Mouse (Mus musculus) kidney, adult 18-20 months (tissue): ENCODE measurements at regions not wholly inside any gene's neighbourhood (a gene's known extent, or its start where the extent isn't known, plus 50 kb on each side); places are given as distances from the start of the nearest gene placed in this dataset.

Source experiments
- DNase-seq: peaks from one replicate; pipeline ENCODE4 v3.0.0; 2021

- DNase-seq: no peak
Observed at GRCm38 (mm10) chr4:12837097-12837426, 665.2 kb upstream of the Fam92a start.

DNA sequence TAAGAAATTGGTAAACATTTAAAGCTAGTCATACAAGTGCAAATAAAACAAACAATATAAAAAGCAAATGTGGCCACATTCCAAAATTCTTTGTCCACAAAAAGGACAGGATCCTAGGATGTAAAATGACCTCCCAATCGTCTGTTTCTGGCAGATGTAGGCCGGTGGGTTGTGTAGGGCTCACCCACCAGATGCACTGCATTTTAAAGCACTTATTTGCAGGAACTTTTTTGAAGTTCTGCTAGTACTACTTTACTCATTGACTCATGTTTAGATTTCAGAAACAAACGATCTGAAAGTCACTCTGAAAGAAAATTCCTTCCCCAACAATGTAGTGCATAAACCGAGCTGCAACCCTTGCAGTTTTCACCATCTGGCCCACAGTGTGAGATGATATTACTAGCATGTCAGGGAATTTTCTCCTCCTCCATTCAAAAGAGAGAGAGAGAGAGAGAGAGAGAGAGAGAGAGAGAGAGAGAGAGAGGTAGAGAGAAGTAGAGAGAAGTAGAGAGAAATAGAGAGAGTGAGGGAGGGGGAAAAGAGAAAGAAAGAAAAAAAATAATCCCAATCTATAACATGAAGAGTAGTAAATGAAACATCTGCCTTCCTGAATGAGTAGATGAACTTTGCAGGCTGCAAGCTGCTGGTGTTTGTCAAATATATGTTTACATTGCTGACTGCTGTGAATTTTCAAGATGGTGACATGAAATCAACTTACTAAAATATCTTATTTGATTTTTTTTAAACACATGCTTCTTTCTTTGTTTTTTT lies 664.7 kb upstream of the Fam92a start:
- no peak for DNase-seq

- no peak for DNase-seq
Observed at GRCm38 (mm10) chr4:12826419-12826818, 654.6 kb upstream of the Fam92a start.

DNA sequence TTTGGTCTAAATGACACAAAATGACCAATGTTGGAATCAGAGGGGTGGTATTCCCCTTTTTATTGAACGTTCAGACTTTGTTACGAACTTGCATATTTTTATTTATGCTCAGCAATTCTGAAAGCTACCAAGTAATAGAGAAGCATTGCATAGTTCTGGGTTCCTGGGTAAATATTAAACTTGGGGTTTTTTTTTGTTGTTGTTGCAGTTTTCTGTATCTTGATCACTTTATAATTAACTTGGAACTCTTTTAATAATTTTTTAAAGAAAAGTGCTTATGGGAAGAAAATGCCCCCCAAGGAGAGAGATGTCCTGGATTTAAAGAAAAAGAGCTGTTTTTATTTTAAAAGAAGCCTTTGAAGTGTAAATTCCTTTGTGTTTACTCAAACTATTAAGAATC lies 642.4 kb upstream of the Fam92a start:
- DNase-seq: no peak

DNA sequence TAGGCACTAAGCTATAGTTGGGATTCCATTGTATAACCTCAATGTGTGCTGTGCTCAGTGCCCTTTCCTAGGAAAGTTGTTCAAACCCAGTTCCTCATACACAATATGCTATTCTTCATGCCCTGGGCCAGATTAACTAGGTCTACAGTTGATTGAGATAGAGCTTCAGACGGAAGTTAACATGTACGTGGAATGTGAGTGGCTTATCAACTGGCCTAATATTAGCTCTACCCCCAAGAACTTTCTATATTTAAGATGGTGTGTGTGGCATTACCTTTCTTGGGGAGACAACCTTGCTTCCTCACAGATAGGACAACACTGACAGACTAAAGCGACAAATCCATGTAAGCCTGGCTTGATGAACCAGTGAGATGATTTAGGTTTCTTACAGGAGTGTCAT lies 629.4 kb upstream of the Fam92a start:
- DNase-seq: no peak

GRCm38 (mm10) chr4:12799564-12799963 lies 627.7 kb upstream of the Fam92a start:
- no peak for DNase-seq

DNA sequence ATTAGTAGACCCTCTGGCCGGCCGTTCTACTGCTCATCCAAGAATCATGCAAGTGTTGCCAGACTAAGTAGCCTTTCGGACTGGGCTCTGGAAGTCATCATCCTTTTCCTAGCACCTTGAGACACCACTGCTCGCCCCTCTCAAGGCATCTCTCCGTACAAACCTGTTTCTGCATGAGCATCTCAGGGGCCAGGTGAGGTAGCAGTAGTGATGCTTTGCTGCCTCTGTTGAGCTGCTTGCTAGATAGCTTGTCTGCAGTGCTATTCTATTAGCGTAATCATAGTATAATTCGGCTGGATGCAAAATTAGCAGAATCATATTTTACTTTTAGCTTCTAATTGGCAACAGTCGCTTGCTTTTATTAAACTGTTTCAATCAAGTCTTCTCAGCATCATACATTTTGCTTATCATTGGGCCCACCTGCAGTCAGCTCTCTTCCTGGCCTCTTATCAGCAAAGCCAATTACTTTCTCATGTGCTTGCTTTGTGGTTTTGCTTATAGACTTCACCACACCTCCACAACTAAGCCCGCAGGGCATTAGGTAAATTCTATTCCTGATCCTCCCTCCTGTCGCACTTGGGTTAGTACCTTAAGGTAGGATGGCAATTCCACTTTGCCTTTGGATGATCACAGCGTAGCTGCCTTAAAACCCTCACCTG lies 621.1 kb upstream of the Fam92a start:
- no peak for DNase-seq

- DNase-seq: no peak
Observed at GRCm38 (mm10) chr4:12791786-12792674, 620.2 kb upstream of the Fam92a start.

DNA sequence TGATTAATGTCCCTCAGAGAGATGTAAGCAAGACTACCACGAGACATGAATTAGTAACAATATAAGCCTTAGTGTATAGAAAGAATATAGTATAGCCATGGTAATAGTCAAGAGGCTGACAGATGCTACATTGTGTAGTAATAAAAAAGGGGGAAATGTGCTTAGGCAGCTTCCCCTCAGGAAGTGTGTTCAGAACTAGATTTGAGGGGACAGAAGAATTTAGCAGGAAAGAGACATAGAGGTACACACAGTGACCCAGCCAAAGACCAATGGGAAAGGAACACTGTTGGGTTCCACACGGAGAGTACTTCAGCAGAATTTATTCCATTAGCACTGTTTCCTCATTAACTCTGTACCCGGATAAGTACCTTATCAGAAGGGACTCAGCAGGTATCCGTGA lies 614.0 kb upstream of the Fam92a start:
- no peak for DNase-seq

DNA sequence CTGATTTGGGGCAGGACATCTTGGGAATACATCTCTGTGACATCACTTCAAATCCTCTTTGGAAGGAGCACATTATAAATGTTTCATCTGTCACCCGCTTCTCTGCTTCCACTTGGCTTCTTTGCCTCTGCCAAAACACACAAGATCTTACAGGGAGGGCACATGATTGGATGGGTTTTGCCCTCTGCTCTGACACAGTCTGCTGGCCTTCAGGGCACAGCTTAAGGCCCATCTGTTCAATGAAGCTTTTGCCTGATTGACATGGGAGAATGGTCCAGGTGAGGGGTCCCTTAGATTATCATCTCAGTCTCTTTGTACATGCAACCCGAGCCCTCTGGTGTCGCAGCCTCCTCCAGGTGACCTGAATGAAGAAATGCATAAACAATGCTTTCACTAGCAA lies 612.7 kb upstream of the Fam92a start:
- no peak for DNase-seq

GRCm38 (mm10) chr4:12784068-12784467 lies 612.3 kb upstream of the Fam92a start:
- no peak for DNase-seq

GRCm38 (mm10) chr4:12781969-12782904 lies 610.4 kb upstream of the Fam92a start:
- peak; percentile 20 for DNase-seq

DNA sequence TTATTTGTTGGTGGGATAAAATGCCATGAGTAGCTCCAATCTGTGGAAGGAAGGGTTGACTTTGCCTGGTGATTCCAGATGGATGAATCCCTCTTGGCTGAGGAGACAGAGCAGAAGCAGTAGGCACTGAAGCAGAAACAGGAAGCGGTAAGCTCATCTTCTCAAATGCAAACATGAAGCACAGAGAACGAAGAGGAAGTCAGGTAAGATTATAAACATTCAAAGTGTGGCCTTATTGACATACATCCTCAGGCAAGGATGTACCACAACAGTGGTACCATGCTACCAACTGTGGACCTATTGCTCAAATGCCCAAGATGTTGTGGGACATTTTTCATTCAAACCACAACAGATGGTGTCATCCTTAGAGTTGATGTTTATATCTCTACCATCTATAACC lies 608.4 kb upstream of the Fam92a start:
- DNase-seq: no peak

DNA sequence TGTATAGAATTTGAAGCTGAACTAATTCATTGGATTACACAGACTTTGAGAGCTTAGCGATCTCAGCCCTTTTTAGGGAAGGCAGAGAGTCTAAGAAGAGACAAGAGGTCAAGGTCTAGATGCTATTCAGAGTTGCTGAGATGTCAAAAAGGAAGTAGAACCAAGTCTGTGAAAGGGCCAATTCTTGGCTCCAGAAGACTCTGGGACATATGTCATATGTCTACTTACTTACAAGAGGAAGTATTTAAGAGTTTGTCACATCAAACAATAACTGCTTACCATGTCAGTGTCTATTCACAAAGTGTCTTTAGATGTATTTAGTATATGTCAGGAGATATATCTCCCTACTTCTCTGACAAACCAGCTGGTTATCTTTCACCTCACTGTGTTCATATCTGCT lies 607.4 kb upstream of the Fam92a start:
- no peak for DNase-seq

GRCm38 (mm10) chr4:12778163-12778562 lies 606.3 kb upstream of the Fam92a start:
- DNase-seq: no peak

- no peak for DNase-seq
Observed at GRCm38 (mm10) chr4:12776217-12776578, 604.4 kb upstream of the Fam92a start.

- DNase-seq: no peak
Observed at GRCm38 (mm10) chr4:12775524-12776216, 603.9 kb upstream of the Fam92a start.

GRCm38 (mm10) chr4:12775090-12775489 lies 603.3 kb upstream of the Fam92a start:
- DNase-seq: no peak

GRCm38 (mm10) chr4:12774671-12775070 lies 602.9 kb upstream of the Fam92a start:
- no peak for DNase-seq

DNA sequence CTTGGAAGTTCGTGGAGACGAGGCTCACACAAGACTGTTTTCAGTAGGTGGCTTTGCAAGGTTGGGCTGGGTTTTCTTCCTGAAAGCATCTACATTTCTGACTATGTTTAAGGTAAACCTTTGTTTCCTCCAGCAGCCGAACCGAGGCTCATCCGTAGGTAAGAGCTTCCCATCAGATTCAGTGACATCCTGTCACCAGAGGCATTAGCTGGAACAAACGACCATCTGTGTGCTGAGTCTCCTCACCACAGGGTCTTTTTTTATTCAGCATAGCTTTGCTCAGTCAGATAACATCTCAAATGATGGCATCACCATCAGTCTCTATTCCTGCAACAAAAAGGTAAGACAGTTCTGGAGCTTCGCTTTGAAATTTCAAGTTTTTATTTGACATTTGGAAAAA lies 601.4 kb upstream of the Fam92a start:
- no peak for DNase-seq

DNA sequence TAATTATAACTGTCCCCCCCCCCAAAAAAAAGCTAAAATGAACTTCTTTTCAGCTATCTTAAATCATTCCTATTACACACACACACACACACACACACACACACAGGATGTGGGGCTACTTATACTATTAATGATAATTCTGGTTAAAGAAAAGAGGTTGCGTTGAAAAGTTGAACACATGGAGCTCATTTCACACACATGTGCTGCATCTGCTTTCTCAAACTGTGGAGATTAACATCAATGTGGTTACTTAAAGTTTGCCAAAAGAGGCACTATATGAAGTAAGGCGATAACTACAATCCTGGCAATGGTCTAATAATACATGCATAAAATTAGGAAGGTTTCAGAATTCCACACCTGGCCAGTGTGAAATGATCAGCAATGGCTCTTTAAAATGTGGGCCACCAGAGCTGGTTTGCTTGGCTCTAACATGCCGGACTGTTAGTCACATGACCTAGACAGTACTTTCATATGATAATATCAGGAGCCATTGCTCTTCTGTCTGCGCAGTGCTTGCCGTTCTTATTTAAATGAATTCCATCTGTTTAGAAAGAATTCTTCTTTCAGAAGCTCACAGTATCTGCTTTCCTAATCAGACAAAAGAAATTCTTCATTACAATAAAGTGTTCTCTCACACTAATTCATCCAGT lies 598.4 kb upstream of the Fam92a start:
- no peak for DNase-seq

DNA sequence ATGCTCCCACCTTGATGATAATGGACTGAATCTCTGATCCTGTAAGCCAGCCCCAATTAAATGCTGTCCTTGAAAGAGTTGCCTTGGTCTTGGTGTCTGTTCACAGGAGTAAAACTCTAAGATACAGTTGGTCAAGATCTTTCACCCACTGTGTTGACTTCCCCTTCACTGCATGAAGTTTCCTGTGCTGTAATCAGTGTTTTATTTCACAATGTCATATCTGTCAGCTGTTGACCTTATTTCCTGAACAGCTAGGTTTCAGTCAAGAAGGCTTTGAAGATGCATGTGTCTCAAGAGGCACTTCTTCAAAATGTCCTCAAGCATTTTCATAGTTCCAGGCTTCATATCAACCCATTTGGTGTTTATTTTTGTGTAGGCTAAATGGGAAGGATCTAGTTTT lies 597.3 kb upstream of the Fam92a start:
- DNase-seq: no peak
